Mouse (Mus musculus): ENCODE results near the gene Zc3h6. TPM values are rescaled to one million over a fixed set of nuclear protein-coding genes. Genes with fewer than 3 reads are reported as not detected.

Zc3h6 gene
- 2.3 and 3.7 TPM in 2 replicates for polyA plus RNA-seq (2015; fragmentation: Nextera tagmentation; extraction: Ambion mirVana)

GRCm38 (mm10) chr2:128966641-128967580 lies at the start of gene Zc3h6:
Zc3h6 (plus strand) TSS chr2:128967402.
- peak; percentile 96 for ATAC-seq (ENCODE audit: insufficient number of reproducible peaks, insufficient read depth, low FRiP score, low TSS enrichment, low read depth)
- peak within 1 kb of the TSS; percentile 100 for H3K27ac ChIP-seq
- WGBS, result under 1% methylated on average over 65 of the region's 65 CpGs
- H3K9ac ChIP-seq, result peak within 1 kb of the TSS; percentile 100
- peak within 1 kb of the TSS; percentile 86 for H3K4me3 ChIP-seq
- H3K9me3 ChIP-seq, result no peaks in the 10 kb centered on the region
- peaks cover 10% of the 10 kb centered on the region for H3K4me1 ChIP-seq
- H3K4me2 ChIP-seq, result peak within 1 kb of the TSS; percentile 63
- no peaks in the 10 kb centered on the region for H3K27me3 ChIP-seq
- H3K36me3 ChIP-seq, result no peaks in the 10 kb centered on the region

DNA sequence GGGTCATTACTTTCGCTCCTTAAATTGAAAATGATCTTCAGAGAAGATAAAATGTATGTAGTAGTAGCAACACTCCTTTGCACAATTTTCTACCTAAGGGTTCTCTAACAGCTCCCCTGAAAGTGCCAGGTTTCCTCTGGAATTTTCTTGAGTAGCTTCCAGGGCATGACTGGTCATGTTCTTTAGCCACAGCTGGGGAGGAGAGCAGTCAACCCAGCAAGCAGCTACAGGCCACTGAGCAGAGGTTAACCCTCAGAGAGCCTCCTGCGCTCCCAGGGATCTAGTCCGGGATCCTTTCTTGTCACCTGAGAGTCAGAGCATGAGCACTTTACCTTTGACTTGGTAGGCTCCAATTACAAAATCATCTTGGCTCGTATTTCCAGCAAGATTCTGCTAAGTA lies 42.4 kb upstream of the Zc3h6 start:
- no peak overlapping the region for H3K4me2 ChIP-seq
- 76% methylated on average over 4 of the region's 4 CpGs for WGBS
- no peak overlapping the region for H3K27ac ChIP-seq
- peaks cover 27% of the 10 kb centered on the region for H3K36me3 ChIP-seq
- no peaks in the 10 kb centered on the region for H3K27me3 ChIP-seq
- no peak for ATAC-seq (ENCODE audit: insufficient number of reproducible peaks, insufficient read depth, low FRiP score, low TSS enrichment, low read depth)
- no peak overlapping the region for H3K4me3 ChIP-seq
- no peak overlapping the region for H3K9ac ChIP-seq
- no peaks in the 10 kb centered on the region for H3K4me1 ChIP-seq
- H3K9me3 ChIP-seq, result no peaks in the 10 kb centered on the region

- no peak for ATAC-seq (ENCODE audit: insufficient number of reproducible peaks, insufficient read depth, low FRiP score, low TSS enrichment, low read depth)
- Histone ChIP-seq H3K4me1 (no peaks in the 10 kb centered on the region), H3K36me3 (peaks cover 37% of the 10 kb centered on the region), H3K9ac (no peak overlapping the region), H3K27ac (no peak overlapping the region), H3K27me3 (no peaks in the 10 kb centered on the region), H3K9me3 (no peaks in the 10 kb centered on the region), H3K4me3 (no peak overlapping the region), H3K4me2 (no peak overlapping the region)
- WGBS, result 65% methylated on average over 3 of the region's 3 CpGs
These were observed 38.8 kb upstream of the Zc3h6 start for GRCm38 (mm10) chr2:128928446-128928845.

- no peaks in the 10 kb centered on the region for H3K4me1 ChIP-seq
- H3K27ac ChIP-seq, result no peak overlapping the region
- no peak overlapping the region for H3K4me3 ChIP-seq
- H3K9me3 ChIP-seq, result no peaks in the 10 kb centered on the region
- no peak overlapping the region for H3K4me2 ChIP-seq
- no peaks in the 10 kb centered on the region for H3K27me3 ChIP-seq
- peaks cover 45% of the 10 kb centered on the region for H3K36me3 ChIP-seq
- ATAC-seq (ENCODE audit: insufficient number of reproducible peaks, insufficient read depth, low FRiP score, low TSS enrichment, low read depth), result no peak
- no peak overlapping the region for H3K9ac ChIP-seq
These were observed 36.5 kb upstream of the Zc3h6 start for GRCm38 (mm10) chr2:128930704-128931103.

- H3K27ac ChIP-seq, result no peak overlapping the region
- 78% methylated on average over 3 of the region's 3 CpGs for WGBS
- H3K27me3 ChIP-seq, result no peaks in the 10 kb centered on the region
- H3K4me3 ChIP-seq, result no peak overlapping the region
- H3K9ac ChIP-seq, result no peak overlapping the region
- H3K9me3 ChIP-seq, result no peaks in the 10 kb centered on the region
- H3K4me2 ChIP-seq, result no peak overlapping the region
- no peaks in the 10 kb centered on the region for H3K4me1 ChIP-seq
- H3K36me3 ChIP-seq, result peaks cover 26% of the 10 kb centered on the region
- no peak for ATAC-seq (ENCODE audit: insufficient number of reproducible peaks, insufficient read depth, low FRiP score, low TSS enrichment, low read depth)
These were observed 30.9 kb upstream of the Zc3h6 start for GRCm38 (mm10) chr2:128936256-128936655.

DNA sequence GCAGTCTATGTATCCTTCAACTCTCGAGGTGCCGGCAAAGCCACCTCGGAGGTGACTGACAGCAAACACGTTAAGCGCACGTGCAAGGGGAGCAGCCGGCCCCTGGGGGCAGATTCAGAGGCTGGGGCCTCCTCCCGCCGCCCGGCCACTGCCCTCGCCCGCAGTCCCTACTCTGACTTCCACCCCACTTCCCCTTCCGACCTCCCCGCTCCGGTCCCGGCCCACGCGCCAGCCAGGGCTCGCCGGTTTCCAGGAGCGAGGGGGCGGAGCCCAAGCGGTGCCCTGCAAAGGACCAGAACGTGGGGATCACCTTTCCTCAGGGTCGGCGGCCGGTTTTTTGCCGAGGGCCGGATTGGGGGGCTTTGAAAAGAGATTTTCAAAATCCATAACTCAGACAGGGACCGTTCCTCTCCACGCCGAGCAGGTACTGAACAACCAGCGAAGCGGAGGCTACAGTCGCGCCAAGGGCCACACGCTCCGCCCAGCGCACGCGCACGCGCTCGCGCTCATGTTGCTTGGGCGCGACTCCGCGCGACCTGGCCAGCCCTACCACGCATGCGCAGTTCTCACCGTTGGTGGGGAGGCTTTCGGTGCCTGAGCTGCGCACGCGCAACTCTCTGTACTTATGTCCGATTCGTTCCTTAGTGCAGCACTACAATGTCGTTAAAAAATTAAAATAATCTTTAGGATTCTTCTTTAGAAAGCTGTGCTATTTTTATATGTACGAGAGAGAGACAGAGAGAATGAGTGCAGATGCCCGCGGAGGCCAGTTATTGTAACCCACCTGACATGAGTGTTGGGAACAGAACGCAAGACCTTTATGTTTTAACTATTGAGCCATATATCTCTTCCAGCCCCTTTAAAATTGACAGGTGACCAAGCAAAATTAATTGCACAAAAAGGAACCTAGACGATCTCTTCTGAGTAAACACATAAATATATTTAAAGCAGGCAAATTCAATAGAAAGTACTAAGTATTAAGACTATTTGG lies 23.4 kb upstream of the Zc3h6 start, which contains the start of gene Zc3h8:
TSS of gene Zc3h8 (minus strand) at position 540 of the 991 bp plus-strand sequence.
- Histone ChIP-seq H3K27ac (peak within 1 kb of the TSS; percentile 89), H3K9ac (peak within 1 kb of the TSS; percentile 83), H3K27me3 (no peaks in the 10 kb centered on the region), H3K4me3 (peak within 1 kb of the TSS; percentile 80), H3K4me1 (peaks cover 4% of the 10 kb centered on the region; the same call in 1 of the 2 replicates), H3K36me3 (peaks cover under 1% of the 10 kb centered on the region; the same call in 1 of the 2 replicates), H3K4me2 (peak within 1 kb of the TSS; percentile 78), H3K9me3 (no peaks in the 10 kb centered on the region)
- WGBS, result 1% methylated on average over 65 of the region's 65 CpGs
- peak; percentile 90 for ATAC-seq (ENCODE audit: insufficient number of reproducible peaks, insufficient read depth, low FRiP score, low TSS enrichment, low read depth)

DNA sequence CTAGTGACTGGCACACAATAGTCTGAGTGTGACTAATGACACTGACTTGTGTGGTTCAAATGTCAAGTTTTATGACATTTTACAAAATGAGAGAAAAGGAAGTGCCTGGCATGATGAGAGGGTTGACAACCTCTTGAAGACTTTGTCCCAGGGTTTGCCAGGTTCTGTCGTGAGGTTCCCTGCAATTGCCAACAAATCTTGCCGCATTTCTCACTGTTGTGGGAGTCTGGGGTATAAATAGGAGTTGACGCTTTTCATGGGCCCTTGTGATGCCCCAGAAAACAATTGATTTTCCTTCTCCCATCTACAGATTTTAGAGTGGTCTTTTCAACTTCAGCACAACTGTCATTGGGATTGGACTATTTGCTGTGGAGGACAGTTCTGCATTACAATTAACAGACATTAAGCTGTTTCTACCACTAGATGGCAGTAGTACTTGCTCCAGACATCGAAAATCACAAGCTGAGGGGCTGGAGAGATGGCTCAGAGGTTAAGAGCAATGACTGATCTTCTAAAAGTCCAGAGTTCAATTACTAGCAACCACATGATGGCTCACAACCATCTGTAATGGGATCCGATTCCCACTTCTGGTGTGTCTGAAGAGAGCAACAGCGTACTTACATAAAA lies 19.1 kb upstream of the Zc3h6 start:
- WGBS, result 32% methylated on average over 6 of the region's 6 CpGs
- Histone ChIP-seq H3K9me3 (no peaks in the 10 kb centered on the region), H3K27ac (no peak overlapping the region), H3K4me3 (no peak overlapping the region), H3K4me2 (no peak overlapping the region), H3K9ac (no peak overlapping the region), H3K4me1 (peaks cover under 1% of the 10 kb centered on the region; the same call in 1 of the 2 replicates), H3K36me3 (no peaks in the 10 kb centered on the region), H3K27me3 (0 out of 2 replicates have a peak, but pooled peaks cover 3% of the 10 kb centered on the region)
- ATAC-seq (ENCODE audit: insufficient number of reproducible peaks, insufficient read depth, low FRiP score, low TSS enrichment, low read depth), result no peak

GRCm38 (mm10) chr2:128954186-128954585 lies 13.0 kb upstream of the Zc3h6 start:
- Histone ChIP-seq H3K36me3 (no peaks in the 10 kb centered on the region), H3K9ac (no peak overlapping the region), H3K27me3 (0 out of 2 replicates have a peak, but pooled peaks cover 3% of the 10 kb centered on the region), H3K4me3 (no peak overlapping the region), H3K9me3 (no peaks in the 10 kb centered on the region), H3K4me1 (no peaks in the 10 kb centered on the region), H3K27ac (no peak overlapping the region), H3K4me2 (no peak overlapping the region)
- no peak for ATAC-seq (ENCODE audit: insufficient number of reproducible peaks, insufficient read depth, low FRiP score, low TSS enrichment, low read depth)

GRCm38 (mm10) chr2:128965505-128966105 lies 1.6 kb upstream of the Zc3h6 start:
- Histone ChIP-seq H3K9me3 (no peaks in the 10 kb centered on the region), H3K27me3 (no peaks in the 10 kb centered on the region), H3K4me1 (peaks cover 10% of the 10 kb centered on the region), H3K4me3 (no peak overlapping the region), H3K4me2 (peak overlapping the region; percentile 63), H3K9ac (peak overlapping the region; percentile 51; the same call in 1 of the 2 replicates), H3K36me3 (no peaks in the 10 kb centered on the region), H3K27ac (peak overlapping the region; percentile 100)
- 38% methylated on average over 5 of the region's 5 CpGs for WGBS
- no peak for ATAC-seq (ENCODE audit: insufficient number of reproducible peaks, insufficient read depth, low FRiP score, low TSS enrichment, low read depth)

- Histone ChIP-seq H3K4me2 (peak overlapping the region; percentile 63), H3K27me3 (no peaks in the 10 kb centered on the region), H3K36me3 (no peaks in the 10 kb centered on the region), H3K9ac (no peak overlapping the region), H3K9me3 (no peaks in the 10 kb centered on the region), H3K27ac (peak overlapping the region; percentile 100), H3K4me3 (peak overlapping the region; percentile 86), H3K4me1 (peaks cover 10% of the 10 kb centered on the region)
- ATAC-seq (ENCODE audit: insufficient number of reproducible peaks, insufficient read depth, low FRiP score, low TSS enrichment, low read depth), result no peak
- WGBS, result 13% methylated on average over 6 of the region's 6 CpGs
These were observed 966 bp upstream of the Zc3h6 start for GRCm38 (mm10) chr2:128966236-128966635.
